Mouse (Mus musculus): ENCODE results near the gene Kmt2e.

GRCm38 (mm10) chr5:23413058-23413457 is 21.2 kb upstream of the Kmt2e start:
- TF ChIP-seq CTCF (IDR thresholded peaks at IDR 0.05; ENCODE audit: low read depth, low read length) (no peak), POLR2A (IDR thresholded peaks at IDR 0.05; ENCODE audit: extremely low read depth, insufficient read depth, low read length) (no peak)

Measured in liver, adult 2 months (tissue).